Mouse (Mus musculus) ES-E14 (cell line): ENCODE measurements around the gene Casp3. TPM values are rescaled to one million over a fixed set of nuclear protein-coding genes. Genes with fewer than 3 reads are reported as not detected.
A peak's percentile ranks its signal among the peaks of the same experiment; 100 is the strongest.

Source experiments
- DNase-seq: peaks from one replicate; pipeline ENCODE4 v3.0.0-alpha.2; 2013; ENCODE audit warnings: low read depth, low spot score
- H3K27ac ChIP-seq: 2 replicates; pipeline ENCODE4 v1.5.1; 2012; ENCODE audit warnings: low read depth, mild to moderate bottlenecking, low read length, moderate library complexity, mixed read lengths; ENCODE audit not compliant: poor library complexity, insufficient read depth, severe bottlenecking
- H3K36me3 ChIP-seq: 2 replicates; pipeline ENCODE4 v1.6.1; 2012; ENCODE audit warnings: mild to moderate bottlenecking, low read length, moderate library complexity, mixed read lengths; ENCODE audit not compliant: control insufficient read depth, poor library complexity, insufficient read depth, severe bottlenecking
- H3K4me1 ChIP-seq, 2 experiments: fragments of 150-350 bp in 1 of 2; sonication (generic) in 1 of 2; 2 replicates each; pipeline ENCODE4 v1.6.1; 2012; ENCODE audit warnings: low read length in 2 of 2, mild to moderate bottlenecking in 1 of 2, mixed read lengths in 1 of 2; ENCODE audit not compliant: control insufficient read depth in 2 of 2, insufficient read depth in 2 of 2, poor library complexity in 1 of 2
- H3K4me3 ChIP-seq, 2 experiments: fragments of 150-350 bp in 1 of 2; sonication (generic) in 1 of 2; 2 replicates each; pipeline ENCODE4 v1.5.1; 2012; ENCODE audit warnings: low read length in 2 of 2, low read depth in 1 of 2, mild to moderate bottlenecking in 1 of 2, mixed read lengths in 1 of 2; ENCODE audit not compliant: insufficient read depth in 1 of 2, poor library complexity in 1 of 2, severe bottlenecking in 1 of 2
- H3K9ac ChIP-seq: 2 replicates; pipeline ENCODE4 v1.6.1; 2012; ENCODE audit warnings: low read depth, mild to moderate bottlenecking, low read length, mixed read lengths; ENCODE audit not compliant: poor library complexity, insufficient read depth, severe bottlenecking
- H3K9me3 ChIP-seq: fragments of 150-350 bp; sonication (generic); 2 replicates; pipeline ENCODE4 v1.6.1; 2012; ENCODE audit warnings: low read depth, mild to moderate bottlenecking, low read length; ENCODE audit not compliant: control insufficient read depth, insufficient read depth
- CHD2 ChIP-seq: IDR thresholded peaks from 2 replicates; pipeline ENCODE4 v1.6.1; 2014; ENCODE audit warnings: mild to moderate bottlenecking, low read depth, low read length, inconsistent platforms
- HCFC1 ChIP-seq: IDR thresholded peaks from 2 replicates; pipeline ENCODE4 v1.6.1; 2012; ENCODE audit warnings: low read length, inconsistent platforms, borderline replicate concordance; ENCODE audit not compliant: insufficient read depth
- MAFK ChIP-seq: IDR thresholded peaks from 2 replicates; pipeline ENCODE4 v1.6.1; 2014; ENCODE audit warnings: mild to moderate bottlenecking, low read depth, low read length, inconsistent platforms; ENCODE audit not compliant: insufficient read depth
- ZC3H11A ChIP-seq: IDR thresholded peaks from 2 replicates; pipeline ENCODE4 v1.6.1; 2012; ENCODE audit warnings: low read depth, mild to moderate bottlenecking, inconsistent platforms, low read length, borderline replicate concordance
- ZNF384 ChIP-seq: IDR thresholded peaks from 2 replicates; pipeline ENCODE4 v1.6.1; 2012; ENCODE audit warnings: low read depth, low read length, inconsistent platforms
- in situ Hi-C, 2 experiments: fragments of 600-800 bp; cut with MboI; formaldehyde crosslinking; loops; one replicate each; pipeline ENCODE4 v1.15.1; 2025; ENCODE audit warnings: low sequenced_read_pairs in 2 of 2, inconsistent platforms in 1 of 2; ENCODE audit not compliant: unreplicated experiment in 2 of 2
- total RNA-seq: library from RNA; depleted of rRNA; stranded (reverse); fragments of 300-350 nt; gene quantifications from 2 replicates; pipeline ENCODE4 v1.2.3, GENCODE M21; 2012

Casp3 gene
- total RNA-seq, 1 experiment, result 30.7 TPM

DNA sequence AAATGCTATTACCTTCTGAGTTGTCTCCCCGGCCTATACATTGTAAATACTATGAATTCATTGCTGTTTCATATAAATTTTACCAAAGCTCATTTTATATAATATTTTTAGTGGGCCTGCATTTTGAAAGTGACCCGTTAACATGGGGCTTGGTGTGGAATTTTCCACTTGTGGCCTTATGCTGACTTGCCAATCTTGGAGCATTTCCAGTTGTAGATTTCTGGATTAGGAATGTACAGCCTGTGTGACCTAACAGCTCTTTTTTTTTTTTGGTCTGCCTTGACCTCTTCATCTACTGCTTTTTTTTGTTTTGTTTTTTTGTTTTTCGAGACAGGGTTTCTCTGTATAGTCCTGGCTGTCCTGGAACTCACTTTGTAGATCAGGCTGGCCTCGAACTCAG lies 13.8 kb downstream of the Casp3 start:
- no peak for TF ChIP-seq ZNF384
- TF ChIP-seq CHD2, result no peak
- TF ChIP-seq ZC3H11A, result no peak
- no peak overlapping the region for H3K4me3 ChIP-seq
- peaks cover 5% of the 10 kb centered on the region; the same call in 1 of the 2 replicates for H3K36me3 ChIP-seq
- H3K9ac ChIP-seq, result no peak overlapping the region
- in situ Hi-C loops, result no loop called here
- H3K4me1 ChIP-seq, result peaks cover 2 to 5% of the 10 kb centered on the region in 2 experiments; a peak in 3 of 4 replicates
- H3K27ac ChIP-seq, result no peak overlapping the region
- DNase-seq, result no peak
- H3K9me3 ChIP-seq, result no peaks in the 10 kb centered on the region

GRCm38 (mm10) chr8:46639010-46639571 lies 22.0 kb downstream of the Casp3 start:
- peaks cover 12% of the 10 kb centered on the region for H3K36me3 ChIP-seq
- TF ChIP-seq ZNF384, result no peak
- TF ChIP-seq CHD2, result no peak
- TF ChIP-seq HCFC1, result no peak
- TF ChIP-seq MAFK, result no peak
- no peak for TF ChIP-seq ZC3H11A
- no peaks in the 10 kb centered on the region for H3K9me3 ChIP-seq
- no peak overlapping the region for H3K9ac ChIP-seq
- no peak for DNase-seq
- H3K4me3 ChIP-seq, result no peak overlapping the region
- H3K4me1 ChIP-seq, result no peaks in the 10 kb centered on the region
- H3K27ac ChIP-seq, result no peak overlapping the region
- in situ Hi-C loops, result no loop called here

- no peak for DNase-seq
- TF ChIP-seq MAFK, result peak; percentile 31; the same call in 1 of the 2 replicates
- TF ChIP-seq CHD2, result no peak
- no peak for TF ChIP-seq ZNF384
- TF ChIP-seq ZC3H11A, result no peak
- peaks cover 9% of the 10 kb centered on the region for H3K36me3 ChIP-seq
- H3K27ac ChIP-seq, result no peak overlapping the region
- no peaks in the 10 kb centered on the region for H3K4me1 ChIP-seq
- H3K9me3 ChIP-seq, result no peaks in the 10 kb centered on the region
- no peak overlapping the region for H3K9ac ChIP-seq
- in situ Hi-C loops, result no loop called here
- no peak overlapping the region for H3K4me3 ChIP-seq
Observed at GRCm38 (mm10) chr8:46639852-46640251, 22.8 kb downstream of the Casp3 start.

- in situ Hi-C loops, result no loop called here
- H3K4me1 ChIP-seq, result no peaks in the 10 kb centered on the region
- no peak overlapping the region for H3K4me3 ChIP-seq
- TF ChIP-seq HCFC1, result no peak
- no peak for TF ChIP-seq CHD2
- TF ChIP-seq ZNF384, result no peak
- TF ChIP-seq ZC3H11A, result no peak
- TF ChIP-seq MAFK, result no peak
- H3K9me3 ChIP-seq, result no peaks in the 10 kb centered on the region
- no peak overlapping the region for H3K9ac ChIP-seq
- no peak for DNase-seq
- peaks cover 9% of the 10 kb centered on the region for H3K36me3 ChIP-seq
- no peak overlapping the region for H3K27ac ChIP-seq
Observed at GRCm38 (mm10) chr8:46641272-46641671, 24.2 kb downstream of the Casp3 start.

DNA sequence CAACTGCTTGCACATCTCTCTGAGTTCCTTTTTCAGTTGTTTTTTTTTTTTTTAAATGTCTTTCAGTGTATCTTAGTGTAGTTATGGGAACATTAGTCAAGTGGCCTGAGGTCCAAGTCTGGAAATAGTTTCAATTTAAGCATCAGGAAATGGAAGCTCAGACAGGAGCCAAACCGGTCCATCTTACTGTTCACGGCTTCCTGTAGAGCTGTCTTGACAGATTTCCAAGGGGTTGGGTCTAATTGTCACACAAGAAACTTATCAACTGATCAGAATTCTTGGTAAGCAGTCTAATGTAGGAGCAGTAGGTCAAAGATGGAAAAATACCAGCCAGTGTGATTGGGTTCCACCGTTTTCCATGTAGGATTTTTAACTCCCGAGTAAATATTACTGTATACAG lies 31.3 kb downstream of the Casp3 start:
- no peak for DNase-seq
- Histone ChIP-seq H3K36me3 (no peaks in the 10 kb centered on the region), H3K27ac (no peak overlapping the region), H3K4me3 (no peak overlapping the region), H3K9ac (no peak overlapping the region), H3K9me3 (no peaks in the 10 kb centered on the region), H3K4me1 (no peaks in the 10 kb centered on the region)
- no peak for TF ChIP-seq ZNF384
- in situ Hi-C loops, result no loop called here
